Mouse (Mus musculus) central nervous system, embryonic 18 days (tissue): ENCODE measurements around the gene Olfr1131. TPM values are rescaled to one million over a fixed set of nuclear protein-coding genes. Genes with fewer than 3 reads are reported as not detected.

Experiments
- polyA plus RNA-seq: library from polyadenylated mRNA; depleted of rRNA; stranded (reverse); fragments of >200 nt; gene quantifications from 2 replicates; pipeline ENCODE4 v1.2.3, GENCODE M21; 2012; rRNA removed

The Olfr1131 gene
- not detected in 2 replicates for polyA plus RNA-seq

GRCm38 (mm10) chr2:87626804-87627203 is at the start of gene Olfr1131:
TSS of gene Olfr1131 (plus strand) at chr2:87627104.

GRCm38 (mm10) chr2:87605912-87606311 is 21.0 kb upstream of the Olfr1131 start, which contains the start of gene Olfr1130:
TSS of gene Olfr1130 (plus strand) at chr2:87606212.

GRCm38 (mm10) chr2:87637435-87637834 is 10.5 kb downstream of the Olfr1131 start, which contains the start of gene Olfr1132:
TSS of gene Olfr1132 (minus strand) at chr2:87637535.

GRCm38 (mm10) chr2:87647274-87647673 is 20.4 kb downstream of the Olfr1131 start, which contains the start of gene Olfr1133:
TSS of gene Olfr1133 (minus strand) at chr2:87647374.

GRCm38 (mm10) chr2:87658360-87658759 is 31.5 kb downstream of the Olfr1131 start, which contains the start of gene Olfr1134:
TSS of gene Olfr1134 (minus strand) at chr2:87658460.

GRCm38 (mm10) chr2:87673564-87673963 is 46.7 kb downstream of the Olfr1131 start, which contains the start of gene Olfr1135:
TSS of gene Olfr1135 (minus strand) at chr2:87673664.

Other genes starting within 250 kb of the Olfr1131 start
- not detected in 2 replicates for gene Olfr1122, start 241.3 kb upstream of the Olfr1131 start, polyA plus RNA-seq
- gene Olfr1123, start 210.5 kb upstream of the Olfr1131 start, polyA plus RNA-seq = not detected in 2 replicates
- not detected in 2 replicates for gene Olfr1124, start 196.8 kb upstream of the Olfr1131 start, polyA plus RNA-seq
- gene Olfr1126, start 173.1 kb upstream of the Olfr1131 start, polyA plus RNA-seq = not detected in 2 replicates
- gene Pramel7, start 130.0 kb upstream of the Olfr1131 start, polyA plus RNA-seq = not detected in 2 replicates
- gene Pramel6, start 120.5 kb upstream of the Olfr1131 start, polyA plus RNA-seq = not detected in 2 replicates
- gene Olfr153, start 95.3 kb upstream of the Olfr1131 start, polyA plus RNA-seq = not detected in 2 replicates
- gene Olfr1128, start 81.6 kb upstream of the Olfr1131 start, polyA plus RNA-seq = not detected in 2 replicates
- gene Olfr1129, start 53.2 kb upstream of the Olfr1131 start, polyA plus RNA-seq = not detected in 2 replicates
- gene Olfr1130, start 20.9 kb upstream of the Olfr1131 start, polyA plus RNA-seq = not detected in 2 replicates
- not detected in 2 replicates for gene Olfr1132, start 10.4 kb downstream of the Olfr1131 start, polyA plus RNA-seq
- not detected in 2 replicates for gene Olfr1133, start 20.3 kb downstream of the Olfr1131 start, polyA plus RNA-seq
- not detected in 2 replicates for gene Olfr1134, start 31.4 kb downstream of the Olfr1131 start, polyA plus RNA-seq
- gene Olfr1135, start 46.6 kb downstream of the Olfr1131 start, polyA plus RNA-seq = not detected in 2 replicates
- not detected in 2 replicates for gene Olfr1136, start 66.8 kb downstream of the Olfr1131 start, polyA plus RNA-seq
- not detected in 2 replicates for gene Olfr1137, start 86.1 kb downstream of the Olfr1131 start, polyA plus RNA-seq
- gene Olfr1138, start 112.9 kb downstream of the Olfr1131 start, polyA plus RNA-seq = not detected in 2 replicates
- 0.11 TPM in 1 of 2 replicates, not detected in the other for gene Olfr1140, start 116.6 kb downstream of the Olfr1131 start, polyA plus RNA-seq
- not detected in 2 replicates for gene Olfr1141, start 126.9 kb downstream of the Olfr1131 start, polyA plus RNA-seq
- not detected in 2 replicates for gene Olfr152, start 152.4 kb downstream of the Olfr1131 start, polyA plus RNA-seq
- not detected in 2 replicates for gene Olfr1143, start 173.5 kb downstream of the Olfr1131 start, polyA plus RNA-seq
- gene Olfr1145, start 182.7 kb downstream of the Olfr1131 start, polyA plus RNA-seq = not detected in 2 replicates
- not detected in 2 replicates for gene Olfr1148, start 203.4 kb downstream of the Olfr1131 start, polyA plus RNA-seq
- gene Olfr1150-ps1, start 216.9 kb downstream of the Olfr1131 start, polyA plus RNA-seq = not detected in 2 replicates
- gene Olfr1151, start 228.8 kb downstream of the Olfr1131 start, polyA plus RNA-seq = not detected in 2 replicates
- gene Olfr1152, start 239.4 kb downstream of the Olfr1131 start, polyA plus RNA-seq = not detected in 2 replicates